Mouse (Mus musculus) cerebellum, adult 2 months (tissue): ENCODE results near the gene Plekho1.

ENCODE experiments used
- CTCF ChIP-seq: fragments of 200-500 bp; IDR thresholded peaks from 2 replicates; pipeline ENCODE4 v1.5.1; 2011; ENCODE audit warnings: low read depth, mild to moderate bottlenecking, control low read depth, low read length, moderate library complexity, borderline replicate concordance; ENCODE audit not compliant: insufficient read depth
- POLR2A ChIP-seq: fragments of 200-500 bp; IDR thresholded peaks from 2 replicates; pipeline ENCODE4 v1.6.1; 2011; ENCODE audit warnings: low read length, control low read depth, borderline replicate concordance; ENCODE audit not compliant: insufficient read depth

DNA sequence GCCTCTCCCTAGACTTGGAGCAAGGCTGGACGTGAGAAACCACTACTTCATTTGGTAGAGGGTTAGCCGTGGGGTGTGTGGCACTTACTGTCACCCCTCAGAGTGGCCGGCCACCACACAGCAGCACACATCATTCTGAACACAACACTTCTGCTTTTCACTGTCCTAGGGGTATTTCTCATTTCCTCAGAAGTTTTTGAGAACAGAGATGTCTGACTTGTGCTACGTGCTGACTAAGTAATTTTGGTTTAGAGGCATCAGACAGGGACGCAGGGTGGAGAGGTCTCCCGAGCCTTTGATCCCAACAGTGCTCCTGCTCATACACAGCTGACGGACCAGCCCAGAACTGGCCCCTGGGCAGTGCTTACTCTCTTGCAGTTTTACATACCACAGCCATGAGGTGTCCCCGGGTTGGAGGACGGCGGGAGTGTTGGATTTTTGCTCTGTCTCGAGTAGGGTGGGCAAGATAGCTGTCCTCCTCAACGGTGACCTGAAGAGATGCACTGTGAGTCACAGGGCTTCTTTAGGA is 5.3 kb downstream of the Plekho1 start:
- TF ChIP-seq CTCF (no peak), POLR2A (no peak)
